Mouse (Mus musculus) thymus, adult 2 months (tissue): ENCODE measurements around the gene Cabcoco1.

Experiments used
- CTCF ChIP-seq: fragments of 200-500 bp; IDR thresholded peaks from 2 replicates; pipeline ENCODE4 v1.5.1; 2012; ENCODE audit warnings: mild to moderate bottlenecking, control low read depth, low read length, moderate library complexity, borderline replicate concordance; ENCODE audit not compliant: control insufficient read depth, poor library complexity, insufficient read depth; ENCODE audit errors: extremely low read depth
- POLR2A ChIP-seq: fragments of 200-500 bp; IDR thresholded peaks from 2 replicates; pipeline ENCODE4 v1.6.1; 2012; ENCODE audit warnings: mild to moderate bottlenecking, low read length, control low read depth, moderate library complexity; ENCODE audit not compliant: control insufficient read depth, poor library complexity, insufficient read depth; ENCODE audit errors: extremely low read depth

GRCm38 (mm10) chr10:68405936-68406335, 135.8 kb downstream of the Cabcoco1 start:
- TF ChIP-seq POLR2A: no peak
- TF ChIP-seq CTCF: no peak
